Mouse (Mus musculus) liver, adult 2 months (tissue): Measurements from ENCODE around the gene Usp21.

Experiments
- CTCF ChIP-seq: fragments of 200-500 bp; IDR thresholded peaks from 2 replicates; pipeline ENCODE4 v1.5.1; 2011; ENCODE audit warnings: low read depth, low read length, control low read depth
- POLR2A ChIP-seq: fragments of 200-500 bp; IDR thresholded peaks from 2 replicates; pipeline ENCODE4 v1.6.1; 2011; ENCODE audit warnings: low read length, control low read depth; ENCODE audit not compliant: insufficient read depth; ENCODE audit errors: extremely low read depth

- TF ChIP-seq CTCF (peak; percentile 11; the same call in 1 of the 2 replicates), POLR2A (no peak)
These were observed 33.6 kb upstream of the Usp21 start for GRCm38 (mm10) chr1:171321415-171321814.
